Mouse (Mus musculus): ENCODE measurements around the gene E2f7. TPM values are rescaled to one million over a fixed set of nuclear protein-coding genes. Genes with fewer than 3 reads are reported as not detected.
"Not testable (repeated sequence)": the region's sequence is repeated elsewhere in the genome, so short reads cannot be mapped to it uniquely, and the experiment has no call there.

Gene E2f7
- polyA plus RNA-seq, 1 experiment from 2014 or later: 8.4 TPM

DNA sequence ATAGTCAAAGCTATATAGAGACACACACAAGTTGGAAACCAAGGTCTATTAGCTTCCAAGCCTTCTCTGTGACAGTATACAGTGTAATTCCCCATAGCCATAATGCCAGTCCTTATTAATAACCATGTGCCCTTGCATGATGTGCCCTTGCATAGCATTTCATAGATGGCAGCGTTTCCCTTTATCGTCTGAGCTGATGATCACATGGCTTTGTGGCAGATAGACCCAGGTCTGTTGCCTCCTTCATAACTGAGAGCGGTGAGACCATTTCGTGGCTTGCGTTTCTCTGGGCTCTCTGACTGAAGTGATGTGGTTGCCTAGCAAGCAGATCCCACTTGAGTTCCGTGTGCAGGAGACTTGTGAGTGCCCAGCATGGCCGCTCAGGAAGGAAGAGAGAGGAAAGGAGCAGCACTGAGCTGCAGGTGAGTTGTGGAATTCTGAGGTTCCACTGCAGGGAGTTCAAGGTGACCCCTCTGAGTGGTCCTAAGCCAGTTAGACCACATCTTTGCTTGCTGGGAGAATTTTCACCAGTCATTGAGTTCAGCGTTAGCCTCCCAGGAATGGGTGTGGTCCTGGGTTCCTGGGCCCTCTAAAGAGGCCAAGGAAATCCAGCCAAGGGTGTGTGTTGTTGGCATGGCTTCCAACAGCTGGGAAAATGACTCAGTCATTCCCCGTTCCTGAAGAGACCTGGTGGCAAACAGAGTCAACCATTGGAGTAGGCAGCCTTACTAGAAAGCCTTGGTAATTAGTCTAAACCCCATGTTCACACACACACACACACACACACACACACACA, 4.5 kb downstream of the E2f7 start:
- ATAC-seq (ENCODE audit: low FRiP score): no peak
- Histone ChIP-seq H3K27me3 (no peaks in the 10 kb centered on the region), H3K9me3 (no peaks in the 10 kb centered on the region), H3K36me3 (peaks cover 30% of the 10 kb centered on the region), H3K4me2 (no peak overlapping the region), H3K4me1 (replicated peaks) (peaks cover 15% of the 10 kb centered on the region), H3K9ac (no peak overlapping the region), H3K4me3 (no peak overlapping the region), H3K27ac (no peak overlapping the region)
- 97% methylated on average over 9 of the region's 9 CpGs for WGBS

- Histone ChIP-seq H3K36me3 (peaks cover 51% of the 10 kb centered on the region), H3K27ac (no peak overlapping the region), H3K4me1 (replicated peaks) (no peaks in the 10 kb centered on the region), H3K27me3 (no peaks in the 10 kb centered on the region), H3K4me3 (no peak overlapping the region), H3K4me2 (no peak overlapping the region), H3K9ac (no peak overlapping the region), H3K9me3 (no peaks in the 10 kb centered on the region)
- WGBS: 96% methylated on average over 3 of the region's 3 CpGs
- no peak for ATAC-seq (ENCODE audit: low FRiP score)
Observed at GRCm38 (mm10) chr10:110752849-110753248, 7.6 kb downstream of the E2f7 start.

GRCm38 (mm10) chr10:110755556-110755955, 10.3 kb downstream of the E2f7 start:
- Histone ChIP-seq H3K4me1 (replicated peaks) (no peaks in the 10 kb centered on the region), H3K4me3 (no peak overlapping the region), H3K9ac (no peak overlapping the region), H3K27ac (no peak overlapping the region), H3K27me3 (no peaks in the 10 kb centered on the region), H3K4me2 (no peak overlapping the region), H3K9me3 (no peaks in the 10 kb centered on the region), H3K36me3 (peaks cover 51% of the 10 kb centered on the region)
- no peak for ATAC-seq (ENCODE audit: low FRiP score)
- 96% methylated on average over 10 of the region's 10 CpGs for WGBS

DNA sequence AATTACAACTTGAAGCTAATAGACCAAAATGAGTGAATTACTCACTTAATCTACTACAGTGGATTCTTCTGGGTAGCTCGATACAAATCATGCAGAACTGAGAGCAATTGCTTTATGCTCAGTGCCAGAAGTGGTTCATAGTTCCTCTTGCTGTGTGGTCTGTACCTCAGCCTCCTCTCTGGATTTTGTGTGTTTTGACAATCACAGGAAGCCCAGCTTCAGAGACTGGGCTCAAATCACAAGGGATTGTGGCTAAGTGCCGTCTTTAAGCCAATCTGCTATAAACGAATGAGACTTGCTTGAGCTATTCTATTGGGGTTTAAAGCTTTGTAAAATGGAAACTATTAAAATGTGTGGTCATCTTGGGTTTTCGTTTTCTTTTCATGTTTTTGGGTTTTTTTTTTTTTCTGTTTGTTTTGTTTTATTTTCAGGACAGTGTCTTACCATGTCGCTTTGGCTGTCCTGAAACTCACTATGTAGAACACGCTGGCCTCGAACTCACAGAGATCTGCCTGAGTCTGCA, 11.1 kb downstream of the E2f7 start:
- no peak overlapping the region for H3K4me3 ChIP-seq
- no peaks in the 10 kb centered on the region for H3K4me1 ChIP-seq (replicated peaks)
- H3K27me3 ChIP-seq: no peaks in the 10 kb centered on the region
- peaks cover 51% of the 10 kb centered on the region for H3K36me3 ChIP-seq
- H3K9ac ChIP-seq: no peak overlapping the region
- WGBS: 90% methylated on average over 7 of the region's 7 CpGs
- no peak overlapping the region for H3K27ac ChIP-seq
- H3K9me3 ChIP-seq: no peaks in the 10 kb centered on the region
- no peak overlapping the region for H3K4me2 ChIP-seq
- no peak for ATAC-seq (ENCODE audit: low FRiP score)

GRCm38 (mm10) chr10:110760552-110760951, 15.3 kb downstream of the E2f7 start:
- H3K9me3 ChIP-seq; H3K27ac ChIP-seq; H3K9ac ChIP-seq; H3K4me3 ChIP-seq; H3K27me3 ChIP-seq; ATAC-seq (ENCODE audit: low FRiP score); H3K4me2 ChIP-seq: not testable (repeated sequence)
- Histone ChIP-seq H3K4me1 (replicated peaks) (peaks cover 11% of the 10 kb centered on the region; the same call in 1 of the 2 replicates), H3K36me3 (peaks cover 44% of the 10 kb centered on the region)
- 55% methylated on average over 7 of the region's 12 CpGs for WGBS

GRCm38 (mm10) chr10:110762134-110762884, 17.1 kb downstream of the E2f7 start:
- Histone ChIP-seq H3K4me2 (peak overlapping the region; percentile 20; the same call in 1 of the 2 replicates), H3K4me3 (no peak overlapping the region), H3K9me3 (no peaks in the 10 kb centered on the region), H3K36me3 (peaks cover 44% of the 10 kb centered on the region), H3K4me1 (replicated peaks) (peaks cover 11% of the 10 kb centered on the region; the same call in 1 of the 2 replicates), H3K27ac (peak overlapping the region; percentile 50; the same call in 1 of the 2 replicates), H3K27me3 (no peaks in the 10 kb centered on the region), H3K9ac (peak overlapping the region; percentile 25; the same call in 1 of the 2 replicates)
- peak; percentile 70 for ATAC-seq (ENCODE audit: low FRiP score)
- WGBS: 49% methylated on average over 16 of the region's 16 CpGs

GRCm38 (mm10) chr10:110763416-110763815, 18.2 kb downstream of the E2f7 start:
- no peak for ATAC-seq (ENCODE audit: low FRiP score)
- H3K9ac ChIP-seq: no peak overlapping the region
- H3K4me1 ChIP-seq (replicated peaks): peaks cover 11% of the 10 kb centered on the region; the same call in 1 of the 2 replicates
- WGBS: 91% methylated on average over 13 of the region's 13 CpGs
- no peak overlapping the region for H3K4me3 ChIP-seq
- H3K27ac ChIP-seq: no peak overlapping the region
- no peaks in the 10 kb centered on the region for H3K9me3 ChIP-seq
- H3K4me2 ChIP-seq: no peak overlapping the region
- H3K27me3 ChIP-seq: no peaks in the 10 kb centered on the region
- H3K36me3 ChIP-seq: peaks cover 41% of the 10 kb centered on the region

- Histone ChIP-seq H3K27ac (no peak overlapping the region), H3K4me2 (no peak overlapping the region), H3K4me3 (no peak overlapping the region), H3K36me3 (peaks cover 50% of the 10 kb centered on the region), H3K9me3 (no peaks in the 10 kb centered on the region), H3K4me1 (replicated peaks) (peaks cover 7% of the 10 kb centered on the region; the same call in 1 of the 2 replicates), H3K9ac (no peak overlapping the region), H3K27me3 (no peaks in the 10 kb centered on the region)
- 82% methylated on average over 10 of the region's 10 CpGs for WGBS
- no peak for ATAC-seq (ENCODE audit: low FRiP score)
Observed at GRCm38 (mm10) chr10:110769538-110769937, 24.3 kb downstream of the E2f7 start.

DNA sequence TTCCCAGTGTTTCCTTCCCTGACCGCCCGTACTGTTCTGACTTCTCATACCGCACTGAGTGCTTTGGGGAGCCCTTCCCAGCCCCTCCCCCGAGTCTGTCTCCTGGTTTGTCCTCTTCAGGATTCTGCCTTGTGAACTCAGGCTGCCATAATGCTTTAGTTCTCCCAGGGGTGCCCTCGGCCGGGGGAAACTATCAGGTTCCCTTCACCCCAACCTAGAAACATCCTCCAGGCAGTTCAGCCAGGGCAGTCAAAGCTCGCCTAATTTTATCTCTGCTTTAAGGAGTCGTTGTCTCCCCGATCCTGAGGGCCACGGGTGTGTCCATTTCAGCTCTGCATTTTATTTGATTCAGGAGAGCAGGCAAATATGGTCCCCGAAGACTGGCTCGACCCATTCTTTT, 28.0 kb downstream of the E2f7 start:
- Histone ChIP-seq H3K4me3 (no peak overlapping the region), H3K9ac (no peak overlapping the region), H3K36me3 (peaks cover 53% of the 10 kb centered on the region), H3K27ac (no peak overlapping the region), H3K4me2 (no peak overlapping the region), H3K27me3 (no peaks in the 10 kb centered on the region), H3K4me1 (replicated peaks) (peaks cover 7% of the 10 kb centered on the region; the same call in 1 of the 2 replicates), H3K9me3 (no peaks in the 10 kb centered on the region)
- ATAC-seq (ENCODE audit: low FRiP score): no peak
- 89% methylated on average over 12 of the region's 12 CpGs for WGBS

GRCm38 (mm10) chr10:110773878-110774277, 28.6 kb downstream of the E2f7 start:
- H3K27ac ChIP-seq: no peak overlapping the region
- WGBS: 93% methylated on average over 14 of the region's 14 CpGs

GRCm38 (mm10) chr10:110781772-110782171, 36.5 kb downstream of the E2f7 start:
- no peak overlapping the region for H3K27ac ChIP-seq
- no peak overlapping the region for H3K4me3 ChIP-seq
- H3K4me2 ChIP-seq: no peak overlapping the region
- 95% methylated on average over 14 of the region's 14 CpGs for WGBS
- H3K9me3 ChIP-seq: no peaks in the 10 kb centered on the region
- H3K9ac ChIP-seq: no peak overlapping the region
- H3K36me3 ChIP-seq: peaks cover 58% of the 10 kb centered on the region
- H3K4me1 ChIP-seq (replicated peaks): no peaks in the 10 kb centered on the region
- no peak for ATAC-seq (ENCODE audit: low FRiP score)
- H3K27me3 ChIP-seq: no peaks in the 10 kb centered on the region

More at GRCm38 (mm10) chr10:110773878-110774277, 28.6 kb downstream of the E2f7 start:
- H3K27me3 ChIP-seq: no peaks in the 10 kb centered on the region
- H3K9me3 ChIP-seq: no peaks in the 10 kb centered on the region
- peaks cover 55% of the 10 kb centered on the region for H3K36me3 ChIP-seq
- no peak overlapping the region for H3K9ac ChIP-seq
- no peak overlapping the region for H3K4me2 ChIP-seq
- peaks cover 6% of the 10 kb centered on the region; the same call in 1 of the 2 replicates for H3K4me1 ChIP-seq (replicated peaks)
- no peak for ATAC-seq (ENCODE audit: low FRiP score)
- no peak overlapping the region for H3K4me3 ChIP-seq

- peaks cover 57% of the 10 kb centered on the region for H3K36me3 ChIP-seq
- 81% methylated on average over 10 of the region's 10 CpGs for WGBS
Observed at GRCm38 (mm10) chr10:110782655-110783054, 37.4 kb downstream of the E2f7 start.

More at GRCm38 (mm10) chr10:110782655-110783054, 37.4 kb downstream of the E2f7 start:
- no peaks in the 10 kb centered on the region for H3K9me3 ChIP-seq
- H3K9ac ChIP-seq: no peak overlapping the region
- H3K4me1 ChIP-seq (replicated peaks): no peaks in the 10 kb centered on the region
- H3K27ac ChIP-seq: no peak overlapping the region
- no peaks in the 10 kb centered on the region for H3K27me3 ChIP-seq
- H3K4me2 ChIP-seq: no peak overlapping the region
- ATAC-seq (ENCODE audit: low FRiP score): no peak
- no peak overlapping the region for H3K4me3 ChIP-seq
